15 mouse cellular contexts compared by ENCODE assay signal in the genomic region with DNA sequence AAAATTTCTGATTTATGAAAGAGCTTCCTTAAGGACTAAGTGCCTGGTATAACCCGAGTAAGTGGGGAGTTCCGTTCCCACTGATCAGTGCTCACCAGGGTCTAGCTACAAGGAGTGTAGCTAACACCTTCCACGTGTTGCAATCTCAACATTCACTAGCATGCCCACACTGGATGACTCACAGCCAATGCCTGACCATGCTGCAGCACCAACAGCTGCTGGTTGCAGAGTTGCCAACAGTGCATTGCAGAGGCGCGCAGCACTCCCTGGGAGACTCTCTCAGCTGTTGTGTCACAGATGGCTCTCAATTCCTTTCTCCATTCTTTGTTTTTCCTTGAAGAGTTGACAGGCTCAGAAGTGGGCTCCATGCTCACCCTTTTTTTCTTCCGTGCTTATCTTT.
DNase-seq lines count a peak whose midpoint lies in the region; TF ChIP-seq lines count a peak whose summit lies in the region.
"Had no signal": no experiment of that assay in that cellular context is flagged by ENCODE, and none has a peak within 500 bp of the region (broad histone marks: within the 10 kb centered on the region; RNA-seq: fewer than 3 reads in every experiment).

No protein-coding gene starts in this region.

- H3K27me3 ChIP-seq in C2C12 (ENCODE audit: control insufficient read depth, insufficient read depth, insufficient read length) = no peaks in the 10 kb centered on the region
- H3K27me3 ChIP-seq: forebrain, embryonic 15.5 days; liver, embryonic 13.5 days had no signal

- no peak overlapping the region for H3K4me3 ChIP-seq in C2C12 (ENCODE audit: insufficient read depth, poor library complexity, severe bottlenecking)
- H3K4me3 ChIP-seq: forebrain, embryonic 15.5 days; liver, embryonic 13.5 days had no signal

- intact Hi-C loops in left cerebral cortex, postnatal 10 days (cut with DNase I) = no loop called here
- intact Hi-C loops in left cerebral cortex, postnatal 25 days (cut with DNase I) = no loop called here

- H3K36me3 ChIP-seq in C2C12 (ENCODE audit: control insufficient read depth, insufficient read depth) = no peaks in the 10 kb centered on the region
- H3K36me3 ChIP-seq: forebrain, embryonic 15.5 days; liver, embryonic 13.5 days had no signal

- DNase-seq in embryo, embryonic 10.5 days (ENCODE audit: low spot score) = peak; percentile 2
- no peak for DNase-seq in embryo, embryonic 11 days
- DNase-seq in left cerebral cortex, adult 11 months (ENCODE audit: low spot score) = peak; percentile 15
- DNase-seq in left cerebral cortex, postnatal 10 days (ENCODE audit: extremely low spot score in 1 of 2, low spot score in 2 of 2) = no peak
- peak; percentile 4 to 70 for DNase-seq in left cerebral cortex, postnatal 25 days (ENCODE audit: low spot score in 2 of 2)
- DNase-seq in adrenal gland, adult 18-20 months (ENCODE audit: low spot score in 2 of 2) = no peak
- no peak for DNase-seq in natural killer cell, adult 2 months (ENCODE audit: low spot score in 2 of 2)
- DNase-seq: adrenal gland, postnatal 36 days; B cell, adult 2 months; cerebellum, adult 11-12 months; heart, postnatal 14 days; liver, embryonic 13.5 days; thymus, postnatal 25 days had no signal

- peak overlapping the region; percentile 6 for H3ac ChIP-seq in C2C12 (ENCODE audit: control insufficient read depth, insufficient read length, low read depth)

- H3K79me3 ChIP-seq in C2C12 (ENCODE audit: low read depth) = no peaks in the 10 kb centered on the region

- no peak for TF ChIP-seq CTCF in C2C12 (IDR thresholded peaks at IDR 0.05; ENCODE audit: control insufficient read depth, insufficient read depth, insufficient read length)

- H3K79me2 ChIP-seq in C2C12 (ENCODE audit: control insufficient read depth, insufficient read depth) = no peaks in the 10 kb centered on the region

TF ChIP-seq in C2C12, 6 proteins besides CTCF, POLR2A, EP300 and RAD21:
- TF ChIP-seq MYOD1 (IDR thresholded peaks at IDR 0.05; ENCODE audit: control insufficient read depth, insufficient read length, low read depth) (peak; percentile 90), MAX (IDR thresholded peaks at IDR 0.05) (peak; percentile 53), FOSL1 (IDR thresholded peaks at IDR 0.05; ENCODE audit: insufficient read depth, low read length, poor library complexity, severe bottlenecking) (no peak), MYOG (IDR thresholded peaks at IDR 0.05; ENCODE audit: control insufficient read depth, extremely low read depth, insufficient read length) (no peak), CEBPB (IDR thresholded peaks at IDR 0.05; ENCODE audit: low read depth) (peak; percentile 27), USF1 (IDR thresholded peaks at IDR 0.05; ENCODE audit: low read depth) (peak; percentile 10)

Comparison
In these comparisons a context has a peak if more than half of its experiments do, and no peak if none do; other contexts are left out.
1. DNase-seq: peak in embryo, embryonic 10.5 days (single experiment), left cerebral cortex, adult 11 months (single experiment) and left cerebral cortex, postnatal 25 days (2 of 2); none in embryo, embryonic 11 days (single experiment), left cerebral cortex, postnatal 10 days (0 of 2), adrenal gland, adult 18-20 months (0 of 2) and natural killer cell, adult 2 months (0 of 2).